Mouse (Mus musculus) liver, embryonic 14.5 days (tissue): ENCODE results near the gene Prrt4.

Experiments
- CTCF ChIP-seq: IDR thresholded peaks from 2 replicates; pipeline ENCODE4 v1.5.1; 2016; ENCODE audit warnings: antibody characterized with exemption, low read depth, control low read depth
- EP300 ChIP-seq: IDR thresholded peaks from 2 replicates; pipeline ENCODE4 v1.6.1; 2016; ENCODE audit warnings: antibody characterized with exemption, low read depth

GRCm38 (mm10) chr6:29213436-29213835 is 34.1 kb upstream of the Prrt4 start:
- no peak for TF ChIP-seq CTCF
- TF ChIP-seq EP300 = no peak
